Mouse (Mus musculus): ENCODE results near the gene Rpl23. TPM values are rescaled to one million over a fixed set of nuclear protein-coding genes. Genes with fewer than 3 reads are reported as not detected.

Gene Rpl23
- polyA plus RNA-seq, 1 experiment from 2014 or later: 842 TPM

- ATAC-seq (replicated peaks; ENCODE audit: low FRiP score) (no peak), DNase-seq (ENCODE audit: low spot score) (no peak)
- 70% methylated on average over 10 of the region's 10 CpGs for WGBS
- Histone ChIP-seq H3K9me3 (ENCODE audit: control insufficient read depth, low read length) (no peaks in the 10 kb centered on the region), H3K4me2 (no peak overlapping the region), H3K36me3 (ENCODE audit: control insufficient read depth, insufficient read depth, low read length) (peaks cover 8% of the 10 kb centered on the region; the same call in 1 of the 2 replicates), H3K4me1 (replicated peaks; ENCODE audit: control insufficient read depth, insufficient read depth, low read length) (peaks cover 23% of the 10 kb centered on the region), H3K4me3 (ENCODE audit: low read depth, low read length) (no peak overlapping the region), H3K9ac (ENCODE audit: low read depth, low read length) (no peak overlapping the region), H3K27me3 (replicated peaks; ENCODE audit: control insufficient read depth, insufficient read depth, low read length) (no peaks in the 10 kb centered on the region), H3K27ac (ENCODE audit: low read depth, low read length) (no peak overlapping the region)
Measured at GRCm38 (mm10) chr11:97825295-97825694, 43.1 kb upstream of the Rpl23 start.

GRCm38 (mm10) chr11:97824895-97825294 is 42.7 kb upstream of the Rpl23 start:
- Histone ChIP-seq H3K9ac (ENCODE audit: low read depth, low read length) (no peak overlapping the region), H3K27me3 (replicated peaks; ENCODE audit: control insufficient read depth, insufficient read depth, low read length) (no peaks in the 10 kb centered on the region), H3K4me1 (replicated peaks; ENCODE audit: control insufficient read depth, insufficient read depth, low read length) (peaks cover 25% of the 10 kb centered on the region), H3K9me3 (ENCODE audit: control insufficient read depth, low read length) (no peaks in the 10 kb centered on the region), H3K36me3 (ENCODE audit: control insufficient read depth, insufficient read depth, low read length) (peaks cover 8% of the 10 kb centered on the region; the same call in 1 of the 2 replicates), H3K4me2 (no peak overlapping the region), H3K4me3 (ENCODE audit: low read depth, low read length) (no peak overlapping the region), H3K27ac (ENCODE audit: low read depth, low read length) (no peak overlapping the region)
- DNase-seq (ENCODE audit: low spot score) (no peak), ATAC-seq (replicated peaks; ENCODE audit: low FRiP score) (no peak)
- 72% methylated on average over 6 of the region's 6 CpGs for WGBS

GRCm38 (mm10) chr11:97824168-97824567 is 41.9 kb upstream of the Rpl23 start:
- H3K9me3 ChIP-seq (ENCODE audit: control insufficient read depth, low read length): no peaks in the 10 kb centered on the region
- H3K4me1 ChIP-seq (replicated peaks; ENCODE audit: control insufficient read depth, insufficient read depth, low read length): peaks cover 30% of the 10 kb centered on the region
- H3K9ac ChIP-seq (ENCODE audit: low read depth, low read length): no peak overlapping the region
- H3K4me2 ChIP-seq: no peak overlapping the region
- peaks cover 8% of the 10 kb centered on the region; the same call in 1 of the 2 replicates for H3K36me3 ChIP-seq (ENCODE audit: control insufficient read depth, insufficient read depth, low read length)
- H3K27me3 ChIP-seq (replicated peaks; ENCODE audit: control insufficient read depth, insufficient read depth, low read length): no peaks in the 10 kb centered on the region
- no peak overlapping the region for H3K27ac ChIP-seq (ENCODE audit: low read depth, low read length)
- ATAC-seq (replicated peaks; ENCODE audit: low FRiP score) (no peak), DNase-seq (ENCODE audit: low spot score) (no peak)
- WGBS: 90% methylated on average over 11 of the region's 11 CpGs
- no peak overlapping the region for H3K4me3 ChIP-seq (ENCODE audit: low read depth, low read length)

- Histone ChIP-seq H3K36me3 (ENCODE audit: control insufficient read depth, insufficient read depth, low read length) (peaks cover 8% of the 10 kb centered on the region; the same call in 1 of the 2 replicates), H3K4me1 (replicated peaks; ENCODE audit: control insufficient read depth, insufficient read depth, low read length) (peaks cover 42% of the 10 kb centered on the region), H3K4me3 (ENCODE audit: low read depth, low read length) (no peak overlapping the region), H3K4me2 (no peak overlapping the region), H3K27ac (ENCODE audit: low read depth, low read length) (0 out of 2 replicates have a peak overlapping the region, but pooled peaks have one; percentile 11), H3K9ac (ENCODE audit: low read depth, low read length) (no peak overlapping the region), H3K27me3 (replicated peaks; ENCODE audit: control insufficient read depth, insufficient read depth, low read length) (no peaks in the 10 kb centered on the region), H3K9me3 (ENCODE audit: control insufficient read depth, low read length) (no peaks in the 10 kb centered on the region)
- no peak for ATAC-seq (replicated peaks; ENCODE audit: low FRiP score)
- DNase-seq (ENCODE audit: low spot score): no peak
- WGBS: 80% methylated on average over 20 of the region's 20 CpGs
Measured at GRCm38 (mm10) chr11:97822840-97823603, 40.8 kb upstream of the Rpl23 start.

GRCm38 (mm10) chr11:97821401-97822064 is 39.3 kb upstream of the Rpl23 start:
- Histone ChIP-seq H3K36me3 (ENCODE audit: control insufficient read depth, insufficient read depth, low read length) (peaks cover 8% of the 10 kb centered on the region; the same call in 1 of the 2 replicates), H3K4me1 (replicated peaks; ENCODE audit: control insufficient read depth, insufficient read depth, low read length) (peaks cover 55% of the 10 kb centered on the region), H3K4me2 (no peak overlapping the region), H3K9me3 (ENCODE audit: control insufficient read depth, low read length) (no peaks in the 10 kb centered on the region), H3K9ac (ENCODE audit: low read depth, low read length) (no peak overlapping the region), H3K27me3 (replicated peaks; ENCODE audit: control insufficient read depth, insufficient read depth, low read length) (no peaks in the 10 kb centered on the region), H3K4me3 (ENCODE audit: low read depth, low read length) (no peak overlapping the region), H3K27ac (ENCODE audit: low read depth, low read length) (peak overlapping the region; percentile 54)
- WGBS: 91% methylated on average over 8 of the region's 8 CpGs
- ATAC-seq (replicated peaks; ENCODE audit: low FRiP score) (no peak), DNase-seq (ENCODE audit: low spot score) (no peak)

- DNase-seq (ENCODE audit: low spot score) (no peak), ATAC-seq (replicated peaks; ENCODE audit: low FRiP score) (peak; percentile 62)
- Histone ChIP-seq H3K4me1 (replicated peaks; ENCODE audit: control insufficient read depth, insufficient read depth, low read length) (peaks cover 52% of the 10 kb centered on the region), H3K9ac (ENCODE audit: low read depth, low read length) (no peak overlapping the region), H3K9me3 (ENCODE audit: control insufficient read depth, low read length) (no peaks in the 10 kb centered on the region), H3K4me2 (no peak overlapping the region), H3K36me3 (ENCODE audit: control insufficient read depth, insufficient read depth, low read length) (peaks cover 8% of the 10 kb centered on the region; the same call in 1 of the 2 replicates), H3K27ac (ENCODE audit: low read depth, low read length) (peak overlapping the region; percentile 54; the same call in 1 of the 2 replicates), H3K27me3 (replicated peaks; ENCODE audit: control insufficient read depth, insufficient read depth, low read length) (no peaks in the 10 kb centered on the region), H3K4me3 (ENCODE audit: low read depth, low read length) (no peak overlapping the region)
- WGBS: 36% methylated on average over 4 of the region's 4 CpGs
Measured at GRCm38 (mm10) chr11:97820840-97821239, 38.6 kb upstream of the Rpl23 start.

GRCm38 (mm10) chr11:97819923-97820322 is 37.7 kb upstream of the Rpl23 start:
- Histone ChIP-seq H3K4me1 (replicated peaks; ENCODE audit: control insufficient read depth, insufficient read depth, low read length) (peaks cover 55% of the 10 kb centered on the region), H3K4me2 (no peak overlapping the region), H3K9me3 (ENCODE audit: control insufficient read depth, low read length) (no peaks in the 10 kb centered on the region), H3K27me3 (replicated peaks; ENCODE audit: control insufficient read depth, insufficient read depth, low read length) (no peaks in the 10 kb centered on the region), H3K9ac (ENCODE audit: low read depth, low read length) (no peak overlapping the region), H3K27ac (ENCODE audit: low read depth, low read length) (no peak overlapping the region), H3K4me3 (ENCODE audit: low read depth, low read length) (no peak overlapping the region), H3K36me3 (ENCODE audit: control insufficient read depth, insufficient read depth, low read length) (peaks cover 4% of the 10 kb centered on the region; the same call in 1 of the 2 replicates)
- ATAC-seq (replicated peaks; ENCODE audit: low FRiP score) (no peak), DNase-seq (ENCODE audit: low spot score) (no peak)
- 71% methylated on average over 5 of the region's 5 CpGs for WGBS

GRCm38 (mm10) chr11:97819102-97819501 is 36.9 kb upstream of the Rpl23 start:
- Histone ChIP-seq H3K9ac (ENCODE audit: low read depth, low read length) (peak overlapping the region; percentile 44; the same call in 1 of the 2 replicates), H3K27ac (ENCODE audit: low read depth, low read length) (peak overlapping the region; percentile 62; the same call in 1 of the 2 replicates)
- 70% methylated on average over 4 of the region's 4 CpGs for WGBS

More at GRCm38 (mm10) chr11:97819102-97819501, 36.9 kb upstream of the Rpl23 start:
- H3K4me1 ChIP-seq (replicated peaks; ENCODE audit: control insufficient read depth, insufficient read depth, low read length): peaks cover 55% of the 10 kb centered on the region
- no peaks in the 10 kb centered on the region for H3K9me3 ChIP-seq (ENCODE audit: control insufficient read depth, low read length)
- no peak for ATAC-seq (replicated peaks; ENCODE audit: low FRiP score)
- H3K27me3 ChIP-seq (replicated peaks; ENCODE audit: control insufficient read depth, insufficient read depth, low read length): no peaks in the 10 kb centered on the region
- H3K4me2 ChIP-seq: no peak overlapping the region; the same call in 1 of the 2 replicates
- H3K36me3 ChIP-seq (ENCODE audit: control insufficient read depth, insufficient read depth, low read length): peaks cover 4% of the 10 kb centered on the region; the same call in 1 of the 2 replicates
- DNase-seq (ENCODE audit: low spot score): no peak
- no peak overlapping the region for H3K4me3 ChIP-seq (ENCODE audit: low read depth, low read length)

Data from liver, embryonic 11.5 days (tissue).